In genomic region chr3:146365471-146365870, GRCm38 (mm10) we compare ENCODE assay signal across 17 mouse cellular contexts. TPM values are rescaled to one million over a fixed set of nuclear protein-coding genes. Genes with fewer than 3 reads are reported as not detected.
DNase-seq lines count a peak whose midpoint lies in the region; TF ChIP-seq lines count a peak whose summit lies in the region.
"Had no signal": no experiment of that assay in that cellular context is flagged by ENCODE, and none has a peak within 500 bp of the region (broad histone marks: within the 10 kb centered on the region; RNA-seq: fewer than 3 reads in every experiment).

No protein-coding gene starts in this region.

- DNase-seq in heart, embryonic 10.5 days (ENCODE audit: low spot score): peak; percentile 31
- no peak for DNase-seq in heart, postnatal 4 days
- DNase-seq in 416B (ENCODE audit: low read depth) (peak; percentile 76), MEL (ENCODE audit: low read depth, low spot score) (peak; percentile 24)
- no peak for DNase-seq in gastrocnemius, postnatal 4 days (ENCODE audit: low spot score in 2 of 2)
- DNase-seq in left cerebral cortex, adult 18-20 months (ENCODE audit: low spot score in 2 of 2): no peak
- DNase-seq: adrenal gland, postnatal 10 days; cerebellum, adult 11 months; cerebellum, adult 9-10 months; cerebellum, postnatal 25 days; gastrocnemius, postnatal 36 days had no signal

- peak overlapping the region; percentile 48 for H3K4me2 ChIP-seq in myocyte (ENCODE audit: low read depth)
- H3K4me2 ChIP-seq: embryonic facial prominence, embryonic 12.5 days; forebrain, embryonic 15.5 days; heart, embryonic 13.5 days; hindbrain, embryonic 13.5 days had no signal

- H3K4me1 ChIP-seq in heart, embryonic 10.5 days: no peaks in the 10 kb centered on the region
- H3K4me1 ChIP-seq in MEL (ENCODE audit: control insufficient read depth in 1 of 2, insufficient read depth in 2 of 2, low read length in 2 of 2): peaks cover 3 to 7% of the 10 kb centered on the region in 2 experiments; a peak in 3 of 4 replicates
- H3K4me1 ChIP-seq: embryonic facial prominence, embryonic 12.5 days; forebrain, embryonic 15.5 days; heart, embryonic 13.5 days; hindbrain, embryonic 13.5 days had no signal

- H3K27me3 ChIP-seq in heart, embryonic 10.5 days (ENCODE audit: insufficient read depth, poor library complexity, severe bottlenecking): no peaks in the 10 kb centered on the region
- no peaks in the 10 kb centered on the region for H3K27me3 ChIP-seq in MEL (ENCODE audit: control insufficient read depth in 1 of 2, insufficient read depth in 2 of 2, low read length in 2 of 2)
- no peaks in the 10 kb centered on the region for H3K27me3 ChIP-seq in myocyte (ENCODE audit: control insufficient read depth, insufficient read depth, insufficient read length)
- H3K27me3 ChIP-seq: embryonic facial prominence, embryonic 12.5 days; forebrain, embryonic 15.5 days; heart, embryonic 13.5 days had no signal

- WGBS in heart, embryonic 10.5 days: 82% methylated on average over 9 of the region's 9 CpGs

- no peak overlapping the region for H3ac ChIP-seq in myocyte (ENCODE audit: control insufficient read depth, insufficient read length)

- no peak overlapping the region for H3K9ac ChIP-seq in MEL (ENCODE audit: control insufficient read depth, low read depth, low read length, poor library complexity, severe bottlenecking)
- H3K9ac ChIP-seq: embryonic facial prominence, embryonic 12.5 days; forebrain, embryonic 15.5 days; heart, embryonic 13.5 days; hindbrain, embryonic 13.5 days had no signal

- H3K79me2 ChIP-seq in MEL (ENCODE audit: control insufficient read depth, insufficient read depth, low read length, poor library complexity) (no peaks in the 10 kb centered on the region), myocyte (ENCODE audit: control insufficient read depth, insufficient read depth) (no peaks in the 10 kb centered on the region)

- peak in 1 of 2 experiments; percentile 66; a peak in 1 of 4 replicates for TF ChIP-seq EP300 in MEL (IDR thresholded peaks at IDR 0.05; ENCODE audit: low read depth in 1 of 2, low read length in 2 of 2)

- no peak overlapping the region for H3K4me3 ChIP-seq in heart, embryonic 10.5 days
- no peak overlapping the region; a peak in 1 of 4 replicates for H3K4me3 ChIP-seq in MEL (ENCODE audit: control insufficient read depth in 1 of 2, insufficient read depth in 1 of 2, low read depth in 2 of 2, low read length in 2 of 2)
- H3K4me3 ChIP-seq in myocyte: no peak overlapping the region
- H3K4me3 ChIP-seq: embryonic facial prominence, embryonic 12.5 days; forebrain, embryonic 15.5 days; heart, embryonic 13.5 days; hindbrain, embryonic 13.5 days had no signal

- TF ChIP-seq RAD21 in MEL (IDR thresholded peaks at IDR 0.05; ENCODE audit: low read depth, low read length): no peak

- H3K27ac ChIP-seq in heart, embryonic 10.5 days: no peak overlapping the region
- peak overlapping the region; percentile 8; the same call in 1 of the 2 replicates for H3K27ac ChIP-seq in MEL (ENCODE audit: control insufficient read depth, low read depth, low read length)
- H3K27ac ChIP-seq: embryonic facial prominence, embryonic 12.5 days; forebrain, embryonic 15.5 days; heart, embryonic 13.5 days; hindbrain, embryonic 13.5 days; hindbrain, postnatal 0 days had no signal

- TF ChIP-seq POLR2A in MEL (IDR thresholded peaks at IDR 0.05; ENCODE audit: control insufficient read depth in 1 of 2, insufficient read depth in 1 of 2, low read depth in 1 of 2, low read length in 2 of 2, poor library complexity in 1 of 2) (no peak), myocyte (IDR thresholded peaks at IDR 0.05; ENCODE audit: insufficient read length, low read depth) (no peak)

- no peaks in the 10 kb centered on the region for H3K9me3 ChIP-seq in heart, embryonic 10.5 days
- H3K9me3 ChIP-seq in MEL (replicated peaks; ENCODE audit: insufficient read depth, low read length): no peaks in the 10 kb centered on the region
- H3K9me3 ChIP-seq: embryonic facial prominence, embryonic 12.5 days; forebrain, embryonic 15.5 days; heart, embryonic 13.5 days; hindbrain, embryonic 13.5 days had no signal

- H3K36me3 ChIP-seq in heart, embryonic 10.5 days: no peaks in the 10 kb centered on the region
- H3K36me3 ChIP-seq in MEL (ENCODE audit: control insufficient read depth in 1 of 2, insufficient read depth in 2 of 2, low read length in 2 of 2): no peaks in the 10 kb centered on the region
- no peaks in the 10 kb centered on the region for H3K36me3 ChIP-seq in myocyte (ENCODE audit: control insufficient read depth, insufficient read depth)
- H3K36me3 ChIP-seq: embryonic facial prominence, embryonic 12.5 days; forebrain, embryonic 15.5 days; heart, embryonic 13.5 days; hindbrain, embryonic 13.5 days had no signal

- no peak for TF ChIP-seq CTCF in MEL (IDR thresholded peaks at IDR 0.05 in 2 of 3, conservative IDR thresholded peaks at IDR 0.05 in 1 of 3; ENCODE audit: control insufficient read depth in 1 of 3, insufficient read depth in 1 of 3, low read depth in 2 of 3, low read length in 3 of 3, poor library complexity in 1 of 3, severe bottlenecking in 1 of 3)

TF ChIP-seq in MEL, 35 proteins besides CTCF, POLR2A, EP300 and RAD21:
- TF ChIP-seq TCF12 (IDR thresholded peaks at IDR 0.05; ENCODE audit: low read depth, low read length) (peak; percentile 64; the same call in 1 of the 2 replicates), ETS1 (IDR thresholded peaks at IDR 0.05; ENCODE audit: low read depth, low read length) (no peak; the same call in 1 of the 2 replicates), GATA1 (IDR thresholded peaks at IDR 0.05; ENCODE audit: low read depth, low read length) (0 out of 2 replicates have a peak, but pooled peaks have one; percentile 12)

TF ChIP-seq in myocyte, 11 proteins besides CTCF, POLR2A, EP300 and RAD21:
- TF ChIP-seq E2F4 (IDR thresholded peaks at IDR 0.05; ENCODE audit: insufficient read depth): no peak
- TF ChIP-seq REST (IDR thresholded peaks at IDR 0.05; ENCODE audit: insufficient read depth, insufficient read length): no peak
- no peak for TF ChIP-seq CEBPB (IDR thresholded peaks at IDR 0.05; ENCODE audit: insufficient read depth, poor library complexity, severe bottlenecking)
- TF ChIP-seq TCF12 (IDR thresholded peaks at IDR 0.05; ENCODE audit: insufficient read depth, poor library complexity, severe bottlenecking): no peak
- TF ChIP-seq TCF3 (IDR thresholded peaks at IDR 0.05; ENCODE audit: insufficient read length, low read depth): no peak
- no peak for TF ChIP-seq MAX (IDR thresholded peaks at IDR 0.05; ENCODE audit: low read depth)
- TF ChIP-seq SRF (IDR thresholded peaks at IDR 0.05; ENCODE audit: control insufficient read depth, insufficient read length, low read depth): no peak
- no peak for TF ChIP-seq MYOD1 (IDR thresholded peaks at IDR 0.05; ENCODE audit: control insufficient read depth in 1 of 3, insufficient read length in 2 of 3, low read depth in 2 of 3)
- no peak for TF ChIP-seq MYOG (IDR thresholded peaks at IDR 0.05; ENCODE audit: control insufficient read depth in 1 of 3, insufficient read depth in 1 of 3, insufficient read length in 2 of 3, low read depth in 2 of 3)
- no peak for TF ChIP-seq POLR2AphosphoS2 (IDR thresholded peaks at IDR 0.05; ENCODE audit: insufficient read length, low read depth)

RNA-seq across cellular contexts. Expression of gene Ssx2ip, which starts 39.0 kb away (rescaled TPM):
- polyA plus RNA-seq in heart, embryonic 10.5 days (2016; fragmentation: Nextera tagmentation; extraction: Ambion mirVana): 29.8 and 35.8 TPM in 2 replicates
- total RNA-seq in heart, postnatal 4 days (2021): 10 to 100 TPM; 18.6 to 21.0 TPM
- 52.1 and 54.8 TPM in 2 replicates for total RNA-seq in MEL (2012; rRNA removed)
- polyA plus RNA-seq in MEL (2012; ENCODE audit: insufficient read depth in 1 of 2, insufficient read length in 2 of 2, low read depth in 1 of 2, low replicate concordance in 2 of 2, missing spikeins in 1 of 2) (100 to 1,000 TPM in 1 of 2 experiments, 10 to 100 TPM in 1; 70.0 to 270 TPM), myocyte (2012; fragmentation: generic; extraction: Trizol) (13.5 TPM)
- total RNA-seq in gastrocnemius, postnatal 4 days (2021): 10 to 100 TPM; 20.2 to 22.6 TPM
- 10 to 100 TPM; 91.0 to 96.5 TPM for total RNA-seq in left cerebral cortex, adult 18-20 months (2021)

Comparison
In these comparisons a context has a peak if more than half of its experiments do, and no peak if none do; other contexts are left out.
1. DNase-seq: peak in heart, embryonic 10.5 days (single experiment), 416B (single experiment) and MEL (single experiment); none in heart, postnatal 4 days (single experiment), gastrocnemius, postnatal 4 days (0 of 2) and left cerebral cortex, adult 18-20 months (0 of 2).